Mouse (Mus musculus) spleen, adult 2 months (tissue): ENCODE measurements around the gene Cabp2.

Source experiments
- CTCF ChIP-seq: fragments of 200-500 bp; IDR thresholded peaks from 2 replicates; pipeline ENCODE4 v1.5.1; 2011; ENCODE audit warnings: mild to moderate bottlenecking, inconsistent platforms; ENCODE audit not compliant: insufficient read depth, insufficient read length, insufficient replicate concordance; ENCODE audit errors: extremely low read depth
- POLR2A ChIP-seq: fragments of 200-500 bp; IDR thresholded peaks from 2 replicates; pipeline ENCODE4 v1.6.1; 2011; ENCODE audit warnings: low read depth, low read length, inconsistent platforms

GRCm38 (mm10) chr19:4125741-4126696 lies 44.6 kb downstream of the Cabp2 start, which contains the start of gene Aip:
- TF ChIP-seq CTCF: peak; percentile 93
- TF ChIP-seq POLR2A: peak; percentile 89
